Comparison of ENCODE assay signal across 18 mouse cellular contexts in the genomic region with DNA sequence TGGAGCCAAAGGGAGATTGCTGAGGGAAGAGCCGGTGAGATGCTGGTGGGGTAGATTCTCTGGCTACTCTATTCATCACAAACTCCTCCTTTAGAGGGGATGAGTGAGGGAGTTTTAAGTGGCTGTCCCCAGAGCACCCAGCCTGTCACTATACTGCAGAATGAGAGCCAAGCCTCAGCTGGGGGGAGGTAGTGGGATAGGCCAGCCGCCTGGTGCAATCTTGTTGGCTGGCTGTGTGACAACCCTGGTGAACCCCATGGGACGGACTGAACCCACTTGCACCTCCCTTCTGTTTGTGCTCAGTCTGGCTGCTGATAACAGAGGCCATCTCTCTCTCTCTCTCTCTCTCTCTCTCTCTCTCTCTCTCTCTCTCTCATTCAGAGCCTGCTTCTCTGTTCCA.
DNase-seq lines count a peak whose midpoint lies in the region; ATAC-seq lines count a peak whose summit lies in the region.
"Had no signal": no experiment of that assay in that cellular context is flagged by ENCODE, and none has a peak within 500 bp of the region (broad histone marks: within the 10 kb centered on the region; RNA-seq: fewer than 3 reads in every experiment).

No protein-coding gene starts in this region.

- peak; percentile 34 for DNase-seq in adrenal gland, postnatal 14 days
- DNase-seq in adrenal gland, adult 18-20 months (ENCODE audit: low spot score in 2 of 2) = no peak
- peak; percentile 15 for DNase-seq in hindbrain, embryonic 11.5 days (ENCODE audit: low spot score)
- no peak for DNase-seq in hindbrain, embryonic 10.5 days (ENCODE audit: low spot score)
- DNase-seq: cerebellum, adult 9-10 months; gastrocnemius, postnatal 36 days; lung, postnatal 4 days; right cerebral cortex, adult 18-20 months had no signal

- H3K4me2 ChIP-seq in hindbrain, embryonic 11.5 days (replicated peaks; ENCODE audit: low read depth, low read length) = no peak overlapping the region
- H3K4me2 ChIP-seq in midbrain, embryonic 12.5 days (replicated peaks) = no peak overlapping the region
- H3K4me2 ChIP-seq in midbrain, embryonic 15.5 days = no peak overlapping the region
- H3K4me2 ChIP-seq in hindbrain, embryonic 13.5 days = no peak overlapping the region
- H3K4me2 ChIP-seq in intestine, embryonic 15.5 days (replicated peaks) = no peak overlapping the region
- H3K4me2 ChIP-seq: embryonic facial prominence, embryonic 12.5 days; forebrain, embryonic 12.5 days; limb, embryonic 15.5 days had no signal

- 71% methylated on average over 3 of the region's 3 CpGs for WGBS in hindbrain, embryonic 11.5 days
- 74% methylated on average over 3 of the region's 3 CpGs for WGBS in hindbrain, embryonic 10.5 days
- WGBS in midbrain, embryonic 12.5 days = 83% methylated on average over 3 of the region's 3 CpGs
- WGBS in midbrain, embryonic 15.5 days = 69% methylated on average over 3 of the region's 3 CpGs
- WGBS in hindbrain, embryonic 13.5 days = 62% methylated on average over 3 of the region's 3 CpGs
- WGBS in intestine, embryonic 15.5 days = 61% methylated on average over 3 of the region's 3 CpGs

- no peak overlapping the region for H3K4me3 ChIP-seq in hindbrain, embryonic 11.5 days (ENCODE audit: low read depth, low read length)
- H3K4me3 ChIP-seq in hindbrain, embryonic 10.5 days = no peak overlapping the region
- no peak overlapping the region for H3K4me3 ChIP-seq in midbrain, embryonic 12.5 days
- no peak overlapping the region for H3K4me3 ChIP-seq in midbrain, embryonic 15.5 days
- no peak overlapping the region for H3K4me3 ChIP-seq in hindbrain, embryonic 13.5 days
- H3K4me3 ChIP-seq in intestine, embryonic 15.5 days (replicated peaks) = no peak overlapping the region
- H3K4me3 ChIP-seq: embryonic facial prominence, embryonic 12.5 days; forebrain, embryonic 12.5 days; left cerebral cortex, adult 2 months; limb, embryonic 15.5 days; myocyte had no signal

- no peaks in the 10 kb centered on the region for H3K27me3 ChIP-seq in hindbrain, embryonic 11.5 days (ENCODE audit: control insufficient read depth, insufficient read depth, low read length)
- no peaks in the 10 kb centered on the region for H3K27me3 ChIP-seq in hindbrain, embryonic 10.5 days (ENCODE audit: insufficient read depth, poor library complexity, severe bottlenecking)
- peaks cover 5% of the 10 kb centered on the region for H3K27me3 ChIP-seq in midbrain, embryonic 12.5 days
- no peaks in the 10 kb centered on the region for H3K27me3 ChIP-seq in midbrain, embryonic 15.5 days (replicated peaks)
- no peaks in the 10 kb centered on the region for H3K27me3 ChIP-seq in hindbrain, embryonic 13.5 days
- no peaks in the 10 kb centered on the region for H3K27me3 ChIP-seq in intestine, embryonic 15.5 days (replicated peaks)
- H3K27me3 ChIP-seq: embryonic facial prominence, embryonic 12.5 days had no signal

- no peaks in the 10 kb centered on the region for H3K9me3 ChIP-seq in hindbrain, embryonic 11.5 days (ENCODE audit: control insufficient read depth, low read length)
- peaks cover 3% of the 10 kb centered on the region; the same call in 1 of the 2 replicates for H3K9me3 ChIP-seq in hindbrain, embryonic 10.5 days
- no peaks in the 10 kb centered on the region for H3K9me3 ChIP-seq in midbrain, embryonic 12.5 days
- H3K9me3 ChIP-seq in midbrain, embryonic 15.5 days = no peaks in the 10 kb centered on the region
- H3K9me3 ChIP-seq in hindbrain, embryonic 13.5 days = no peaks in the 10 kb centered on the region
- H3K9me3 ChIP-seq in intestine, embryonic 15.5 days = no peaks in the 10 kb centered on the region
- H3K9me3 ChIP-seq: embryonic facial prominence, embryonic 12.5 days; limb, embryonic 15.5 days had no signal

- 0 out of 2 replicates have a peak, but pooled peaks have one; percentile 43 for ATAC-seq in hindbrain, embryonic 11.5 days (ENCODE audit: low FRiP score)
- peak; percentile 58 for ATAC-seq in midbrain, embryonic 12.5 days (ENCODE audit: low FRiP score, low read depth)
- no peak for ATAC-seq in midbrain, embryonic 15.5 days (replicated peaks)
- peak; percentile 74 for ATAC-seq in hindbrain, embryonic 13.5 days (ENCODE audit: low FRiP score)
- ATAC-seq in intestine, embryonic 15.5 days = no peak
- ATAC-seq: intestine, embryonic 16.5 days had no signal

- no peaks in the 10 kb centered on the region for H3K4me1 ChIP-seq in hindbrain, embryonic 11.5 days (replicated peaks; ENCODE audit: control insufficient read depth, insufficient read depth, low read length)
- 0 out of 2 replicates have a peak, but pooled peaks cover 3% of the 10 kb centered on the region for H3K4me1 ChIP-seq in hindbrain, embryonic 10.5 days (replicated peaks)
- no peaks in the 10 kb centered on the region for H3K4me1 ChIP-seq in midbrain, embryonic 12.5 days
- no peaks in the 10 kb centered on the region for H3K4me1 ChIP-seq in midbrain, embryonic 15.5 days
- no peaks in the 10 kb centered on the region; the same call in 1 of the 2 replicates for H3K4me1 ChIP-seq in hindbrain, embryonic 13.5 days (replicated peaks)
- no peaks in the 10 kb centered on the region for H3K4me1 ChIP-seq in intestine, embryonic 15.5 days (replicated peaks)
- H3K4me1 ChIP-seq: embryonic facial prominence, embryonic 12.5 days; forebrain, embryonic 12.5 days; limb, embryonic 15.5 days had no signal

- H3K27ac ChIP-seq in hindbrain, embryonic 11.5 days (ENCODE audit: low read depth, low read length) = no peak overlapping the region
- H3K27ac ChIP-seq in hindbrain, embryonic 10.5 days = no peak overlapping the region
- no peak overlapping the region for H3K27ac ChIP-seq in midbrain, embryonic 12.5 days (replicated peaks)
- H3K27ac ChIP-seq in midbrain, embryonic 15.5 days = no peak overlapping the region
- no peak overlapping the region for H3K27ac ChIP-seq in hindbrain, embryonic 13.5 days
- no peak overlapping the region for H3K27ac ChIP-seq in intestine, embryonic 15.5 days
- H3K27ac ChIP-seq: embryonic facial prominence, embryonic 12.5 days; forebrain, embryonic 12.5 days; left cerebral cortex, adult 2 months; limb, embryonic 15.5 days had no signal

- H3K9ac ChIP-seq in hindbrain, embryonic 11.5 days (ENCODE audit: low read depth, low read length) = no peak overlapping the region
- no peak overlapping the region for H3K9ac ChIP-seq in midbrain, embryonic 12.5 days (replicated peaks)
- H3K9ac ChIP-seq in midbrain, embryonic 15.5 days = no peak overlapping the region
- H3K9ac ChIP-seq in hindbrain, embryonic 13.5 days = no peak overlapping the region
- H3K9ac ChIP-seq in intestine, embryonic 15.5 days = no peak overlapping the region
- H3K9ac ChIP-seq: embryonic facial prominence, embryonic 12.5 days; forebrain, embryonic 12.5 days; limb, embryonic 15.5 days had no signal

- no peaks in the 10 kb centered on the region for H3K36me3 ChIP-seq in hindbrain, embryonic 11.5 days (ENCODE audit: control insufficient read depth, insufficient read depth, low read length)
- no peaks in the 10 kb centered on the region for H3K36me3 ChIP-seq in hindbrain, embryonic 10.5 days
- H3K36me3 ChIP-seq in midbrain, embryonic 12.5 days = no peaks in the 10 kb centered on the region
- H3K36me3 ChIP-seq in midbrain, embryonic 15.5 days (replicated peaks) = no peaks in the 10 kb centered on the region
- no peaks in the 10 kb centered on the region for H3K36me3 ChIP-seq in hindbrain, embryonic 13.5 days
- H3K36me3 ChIP-seq in intestine, embryonic 15.5 days = no peaks in the 10 kb centered on the region
- H3K36me3 ChIP-seq: embryonic facial prominence, embryonic 12.5 days; forebrain, embryonic 12.5 days; limb, embryonic 15.5 days had no signal

Comparison
In these comparisons a context has a peak if more than half of its experiments do, and no peak if none do; other contexts are left out.
1. DNase-seq: peak in adrenal gland, postnatal 14 days (single experiment) and hindbrain, embryonic 11.5 days (single experiment); none in adrenal gland, adult 18-20 months (0 of 2) and hindbrain, embryonic 10.5 days (single experiment).
2. ATAC-seq: peak in hindbrain, embryonic 11.5 days (single experiment), midbrain, embryonic 12.5 days (single experiment) and hindbrain, embryonic 13.5 days (single experiment); none in midbrain, embryonic 15.5 days (single experiment) and intestine, embryonic 15.5 days (single experiment).